Mouse (Mus musculus) lung, embryonic 16.5 days (tissue): ENCODE results near the gene Tnnc2. TPM values are rescaled to one million over a fixed set of nuclear protein-coding genes. Genes with fewer than 3 reads are reported as not detected.
A peak's percentile ranks its signal among the peaks of the same experiment; 100 is the strongest.

Experiments used
- ATAC-seq: fragments of 200-750 bp; cut with Nextera tagmentation; 2 replicates; pipeline ENCODE4 v1.8.0; 2017; ENCODE audit warnings: low read depth, mild to moderate bottlenecking, moderate library complexity
- H3K27ac ChIP-seq: fragments of 300-500 bp; sonication (generic); 2 replicates; pipeline ENCODE4 v1.5.1; 2014; ENCODE audit warnings: mild to moderate bottlenecking, control low read depth, low read length
- H3K27me3 ChIP-seq: fragments of 300-500 bp; sonication (generic); 2 replicates; pipeline ENCODE4 v1.6.1; 2014; ENCODE audit warnings: low read depth, low read length, mixed read lengths; ENCODE audit not compliant: control insufficient read depth, insufficient read depth
- H3K36me3 ChIP-seq: fragments of 300-500 bp; sonication (generic); 2 replicates; pipeline ENCODE4 v1.6.1; 2014; ENCODE audit warnings: low read length; ENCODE audit not compliant: control insufficient read depth, insufficient read depth
- H3K4me1 ChIP-seq: fragments of 300-500 bp; sonication (generic); replicated peaks from 2 replicates; pipeline ENCODE4 v1.6.1; 2014; ENCODE audit warnings: low read length, mixed read lengths; ENCODE audit not compliant: control insufficient read depth, insufficient read depth
- H3K4me2 ChIP-seq: fragments of 300-500 bp; sonication (generic); 2 replicates; pipeline ENCODE4 v1.6.1; 2014; ENCODE audit warnings: low read depth, low read length, control low read depth
- H3K4me3 ChIP-seq: fragments of 300-500 bp; sonication (generic); 2 replicates; pipeline ENCODE4 v1.5.1; 2014; ENCODE audit warnings: mild to moderate bottlenecking, low read length, control low read depth
- H3K9ac ChIP-seq: fragments of 300-500 bp; sonication (generic); 2 replicates; pipeline ENCODE4 v1.6.1; 2014; ENCODE audit warnings: low read length, control low read depth
- H3K9me3 ChIP-seq: fragments of 300-500 bp; sonication (generic); 2 replicates; pipeline ENCODE4 v1.6.1; 2016; ENCODE audit warnings: low read length; ENCODE audit not compliant: control insufficient read depth
- WGBS: fragments of 180-500 bp; shearing (Covaris S2); extraction: QIAGEN DNeasy Blood & Tissue Kit; methylation state at CpG from one replicate; pipeline ENCODE4 v1.1.7; 2014; 5-methylcytosine and 5-hydroxymethylcytosine counted together
- polyA plus RNA-seq: library from polyadenylated mRNA; unstranded; fragments of >200 nt; fragmentation: Nextera tagmentation; extraction: Ambion mirVana; gene quantifications from 2 replicates; pipeline ENCODE4 v1.2.1, GENCODE M21; 2015

Tnnc2 gene
- 27.9 and 94.5 TPM in 2 replicates for polyA plus RNA-seq

DNA sequence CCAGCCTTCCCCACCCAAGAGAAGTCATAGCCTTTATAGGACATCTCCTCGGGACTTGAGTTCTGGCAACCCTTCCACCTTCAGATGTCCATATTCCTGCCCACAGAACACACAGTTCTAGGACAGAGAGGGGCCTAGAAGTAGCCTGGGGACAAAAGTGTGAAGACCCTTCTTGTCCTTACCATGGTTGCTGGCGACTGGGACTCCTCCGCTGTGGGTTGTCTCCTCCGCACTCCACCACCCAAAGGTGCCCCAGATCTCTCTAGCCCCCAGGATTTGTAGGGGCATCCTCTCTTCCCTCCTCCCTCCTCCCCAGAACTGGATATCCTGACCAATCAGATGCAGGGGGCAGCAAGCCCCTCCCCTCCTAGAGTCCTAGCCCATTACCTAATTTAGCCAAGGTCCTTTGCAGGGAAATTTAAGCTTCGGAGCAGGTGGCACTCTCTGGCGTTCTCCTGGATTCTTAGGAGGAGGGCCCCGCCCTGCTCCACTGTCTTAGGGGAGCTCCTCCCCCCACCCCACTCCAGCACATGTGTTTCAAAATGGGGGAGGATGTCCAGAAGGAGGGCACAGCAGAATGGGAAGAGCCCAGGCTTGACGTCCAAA lies at the start of gene Tnnc2:
Tnnc2 (minus strand) TSS at position 487 of the 606 bp plus-strand sequence.
- Histone ChIP-seq H3K36me3 (no peaks in the 10 kb centered on the region), H3K4me3 (no peak within 1 kb of the TSS), H3K27ac (no peak within 1 kb of the TSS), H3K9ac (no peak within 1 kb of the TSS), H3K4me1 (peaks cover 2% of the 10 kb centered on the region; the same call in 1 of the 2 replicates), H3K9me3 (no peaks in the 10 kb centered on the region), H3K27me3 (no peaks in the 10 kb centered on the region), H3K4me2 (no peak within 1 kb of the TSS)
- no peak for ATAC-seq
- WGBS, result 69% methylated on average over 8 of the region's 8 CpGs

DNA sequence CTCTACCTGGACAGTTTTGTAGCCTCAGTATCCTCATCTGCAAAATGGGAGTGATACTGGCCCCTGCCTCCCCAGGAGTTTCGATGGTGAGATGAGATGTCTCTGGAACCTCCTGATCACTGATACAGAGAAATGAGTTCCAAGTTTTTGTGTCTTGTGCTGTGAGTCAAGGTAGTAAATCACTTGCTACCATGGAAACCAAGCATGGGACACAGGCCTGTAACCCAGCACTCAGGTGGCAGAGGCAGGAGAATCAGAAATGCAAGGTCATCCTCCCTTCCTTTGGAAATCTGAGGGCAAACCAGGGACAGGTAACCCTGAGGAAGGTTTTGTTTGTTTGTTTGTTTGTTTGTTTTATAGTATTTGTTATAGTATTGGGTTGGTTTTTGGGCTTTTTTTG lies 49.3 kb upstream of the Tnnc2 start:
- 94% methylated on average over 1 of the region's 1 CpGs for WGBS
- H3K4me1 ChIP-seq, result peaks cover 6% of the 10 kb centered on the region
- no peak for ATAC-seq
- H3K27me3 ChIP-seq, result no peaks in the 10 kb centered on the region
- H3K4me2 ChIP-seq, result no peak overlapping the region
- no peak overlapping the region for H3K4me3 ChIP-seq
- H3K9ac ChIP-seq, result no peak overlapping the region
- H3K9me3 ChIP-seq, result no peaks in the 10 kb centered on the region
- H3K27ac ChIP-seq, result no peak overlapping the region
- peaks cover 16% of the 10 kb centered on the region for H3K36me3 ChIP-seq

DNA sequence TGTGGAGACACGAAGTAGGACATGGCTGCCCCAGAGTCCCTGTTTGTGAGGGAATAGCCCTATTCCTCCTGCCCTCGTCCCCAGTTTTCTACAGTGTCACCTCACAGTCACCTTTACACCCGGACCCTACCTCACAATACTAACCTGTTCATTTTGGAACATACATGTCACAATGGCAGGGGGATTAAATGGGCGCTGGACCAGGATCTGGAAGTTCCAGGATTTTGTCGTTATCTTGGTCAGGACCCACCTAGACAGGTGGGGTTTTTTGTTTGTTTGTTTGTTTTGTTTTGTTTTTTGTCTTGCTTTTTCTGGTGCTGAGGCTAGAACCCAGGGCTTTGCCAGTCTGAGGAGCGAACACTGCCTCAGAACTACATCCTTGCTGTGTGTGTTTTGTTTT lies 48.7 kb upstream of the Tnnc2 start, which contains the start of gene Spata25:
Spata25 (minus strand) TSS at position 101 of the 400 bp plus-strand sequence.
- no peaks in the 10 kb centered on the region for H3K27me3 ChIP-seq
- H3K4me2 ChIP-seq, result no peak within 1 kb of the TSS
- H3K9me3 ChIP-seq, result no peaks in the 10 kb centered on the region
- no peak within 1 kb of the TSS for H3K27ac ChIP-seq
- H3K36me3 ChIP-seq, result peaks cover 16% of the 10 kb centered on the region
- no peak within 1 kb of the TSS for H3K4me3 ChIP-seq
- no peak for ATAC-seq
- no peak within 1 kb of the TSS for H3K9ac ChIP-seq
- 82% methylated on average over 6 of the region's 6 CpGs for WGBS
- H3K4me1 ChIP-seq, result peaks cover 11% of the 10 kb centered on the region

DNA sequence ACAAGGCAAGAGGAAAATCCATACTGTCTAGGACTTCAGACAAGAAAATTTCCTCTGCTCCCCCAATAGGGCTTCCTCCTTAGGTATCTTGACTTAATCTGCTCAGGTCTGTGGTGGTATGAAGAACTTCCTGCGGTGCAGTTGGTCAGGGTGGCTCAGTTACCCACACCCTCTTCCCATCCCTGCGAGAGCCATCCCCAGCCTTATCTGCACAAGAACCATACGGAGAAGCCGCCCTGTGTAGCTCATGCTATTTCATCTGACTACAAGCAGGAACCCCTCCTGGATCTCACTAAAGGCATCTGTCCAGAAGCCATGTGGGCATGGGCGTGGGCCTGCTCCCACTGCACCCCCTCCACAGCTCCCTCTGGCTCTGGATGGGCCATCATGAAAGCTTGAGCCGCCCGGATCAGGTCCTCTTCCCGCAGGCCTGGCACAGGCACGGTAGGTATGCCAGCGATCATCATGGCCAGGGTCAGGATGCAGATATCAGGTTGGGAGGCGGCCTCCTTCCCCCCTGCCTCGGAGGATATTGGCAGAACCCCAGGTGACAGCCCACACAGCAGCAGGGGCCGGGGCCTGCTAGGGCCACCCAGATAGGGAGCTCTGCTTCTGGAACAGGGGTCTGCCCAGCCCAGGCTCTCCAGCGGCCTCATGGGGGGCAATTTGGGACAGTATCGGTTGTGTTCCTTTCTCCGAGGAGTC lies 47.5 kb upstream of the Tnnc2 start:
- ATAC-seq, result no peak

DNA sequence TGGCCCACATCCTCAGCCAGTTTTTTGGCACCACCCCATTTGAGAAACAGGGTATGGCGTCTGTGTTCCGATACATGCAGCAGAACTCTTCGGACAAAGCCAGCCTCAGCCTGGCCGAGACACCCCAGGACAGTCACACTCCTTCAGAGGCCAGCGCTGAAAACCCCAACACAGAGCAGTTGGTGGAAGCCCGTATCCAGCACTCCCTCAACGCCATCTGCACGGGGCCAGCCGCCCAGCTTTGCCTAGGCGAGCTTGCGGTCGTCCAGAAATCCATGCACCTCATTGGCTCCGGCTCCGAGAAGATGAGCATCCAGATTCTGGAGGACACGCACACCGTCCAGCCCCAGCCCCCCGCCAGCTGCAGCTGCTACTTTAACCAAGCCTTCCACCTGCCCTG lies 45.8 kb upstream of the Tnnc2 start:
- Histone ChIP-seq H3K4me2 (no peak overlapping the region), H3K4me1 (peaks cover 5% of the 10 kb centered on the region), H3K36me3 (peaks cover 22% of the 10 kb centered on the region), H3K27ac (no peak overlapping the region), H3K9ac (no peak overlapping the region), H3K27me3 (no peaks in the 10 kb centered on the region), H3K9me3 (no peaks in the 10 kb centered on the region), H3K4me3 (no peak overlapping the region)
- 97% methylated on average over 17 of the region's 17 CpGs for WGBS
- ATAC-seq, result no peak

More for the DNA sequence above, 47.5 kb upstream of the Tnnc2 start:
- Histone ChIP-seq H3K4me1 (peaks cover 5% of the 10 kb centered on the region), H3K4me3 (no peak overlapping the region), H3K27ac (no peak overlapping the region), H3K36me3 (peaks cover 16% of the 10 kb centered on the region), H3K4me2 (no peak overlapping the region), H3K9me3 (no peaks in the 10 kb centered on the region), H3K27me3 (no peaks in the 10 kb centered on the region), H3K9ac (no peak overlapping the region)
- 84% methylated on average over 16 of the region's 16 CpGs for WGBS

DNA sequence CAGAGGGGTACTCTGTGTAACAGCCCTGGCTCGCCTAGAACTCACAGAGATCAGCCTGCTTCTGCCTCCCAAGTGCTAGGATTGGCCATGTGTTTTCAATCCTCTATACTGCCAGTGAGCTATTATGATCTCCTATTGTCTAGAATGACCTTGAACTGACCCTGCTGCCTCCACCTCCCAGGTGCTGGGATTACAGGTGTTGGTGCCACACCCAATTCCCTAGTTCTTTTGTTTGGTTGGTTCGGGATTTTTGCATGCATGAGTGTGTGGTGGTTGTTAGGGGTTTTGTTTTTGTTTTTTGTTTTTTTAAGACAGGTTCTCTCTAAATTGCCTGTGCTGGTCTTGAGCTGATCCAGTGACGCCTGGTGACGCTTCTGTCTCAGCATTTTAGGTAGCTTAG lies 44.2 kb upstream of the Tnnc2 start:
- Histone ChIP-seq H3K9me3 (no peaks in the 10 kb centered on the region), H3K9ac (no peak overlapping the region), H3K27me3 (no peaks in the 10 kb centered on the region), H3K4me1 (peaks cover 5% of the 10 kb centered on the region), H3K36me3 (peaks cover 26% of the 10 kb centered on the region), H3K27ac (no peak overlapping the region), H3K4me2 (no peak overlapping the region), H3K4me3 (no peak overlapping the region)
- no peak for ATAC-seq
- 91% methylated on average over 4 of the region's 4 CpGs for WGBS

DNA sequence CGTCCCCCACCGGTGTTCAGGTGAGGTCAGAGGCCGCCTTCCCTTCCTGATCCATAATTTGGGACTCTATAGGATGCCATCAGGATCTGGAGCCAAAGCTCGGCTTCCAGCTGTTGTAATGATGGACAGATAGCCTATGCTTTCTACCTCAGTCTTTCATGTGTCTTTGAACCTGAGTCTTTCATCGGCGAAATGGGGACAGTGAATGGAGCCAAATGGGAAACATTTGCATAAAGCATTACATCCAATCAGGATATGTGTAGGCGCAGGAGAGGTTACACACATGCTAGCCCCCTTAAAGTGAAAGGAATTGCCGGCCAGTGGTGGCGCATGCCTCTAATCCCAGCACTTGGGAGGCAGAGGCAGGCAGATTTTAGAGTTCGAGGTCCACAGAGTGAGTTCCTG lies 43.4 kb upstream of the Tnnc2 start:
- 2% methylated on average over 10 of the region's 10 CpGs for WGBS
- Histone ChIP-seq H3K27me3 (no peaks in the 10 kb centered on the region), H3K9ac (peak overlapping the region; percentile 72), H3K36me3 (peaks cover 26% of the 10 kb centered on the region), H3K4me2 (peak overlapping the region; percentile 60), H3K4me3 (peak overlapping the region; percentile 70), H3K4me1 (peaks cover 5% of the 10 kb centered on the region), H3K9me3 (no peaks in the 10 kb centered on the region), H3K27ac (peak overlapping the region; percentile 56)
- ATAC-seq, result peak; percentile 74

DNA sequence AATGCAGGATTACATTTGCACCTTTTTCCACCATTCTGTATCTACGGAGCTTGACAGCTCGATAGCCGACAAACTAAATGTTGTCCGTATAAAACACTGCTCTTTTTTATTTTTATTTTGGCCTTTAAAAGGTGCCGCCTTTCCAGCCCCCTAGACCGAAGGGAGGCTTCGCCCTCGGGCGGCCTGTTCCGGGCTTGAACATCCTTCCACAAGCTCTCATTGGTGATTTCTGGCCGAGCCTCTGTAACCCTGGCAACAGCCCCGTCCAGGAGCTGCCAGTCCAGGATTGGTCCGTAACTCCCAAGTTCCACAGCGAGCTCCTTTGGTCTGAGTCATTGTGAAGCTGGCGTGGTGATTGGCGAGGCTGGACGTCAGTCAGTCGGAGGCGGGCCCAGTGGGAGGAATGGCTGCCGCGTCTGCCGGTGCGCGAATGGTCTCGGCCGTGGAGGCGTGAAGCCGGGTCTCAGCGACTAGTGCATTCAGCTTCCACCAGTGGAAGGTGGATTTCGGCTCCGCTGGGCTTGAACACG lies 42.9 kb upstream of the Tnnc2 start, which contains the start of gene Zswim1:
Zswim1 (plus strand) TSS at position 51 of the 530 bp plus-strand sequence.
- Histone ChIP-seq H3K4me2 (peak within 1 kb of the TSS; percentile 60), H3K9ac (peak within 1 kb of the TSS; percentile 72), H3K4me3 (peak within 1 kb of the TSS; percentile 70), H3K27ac (peak within 1 kb of the TSS; percentile 56), H3K4me1 (peaks cover 8% of the 10 kb centered on the region), H3K36me3 (peaks cover 26% of the 10 kb centered on the region), H3K27me3 (no peaks in the 10 kb centered on the region), H3K9me3 (no peaks in the 10 kb centered on the region)
- under 1% methylated on average over 32 of the region's 32 CpGs for WGBS
- ATAC-seq, result peak; percentile 100

DNA sequence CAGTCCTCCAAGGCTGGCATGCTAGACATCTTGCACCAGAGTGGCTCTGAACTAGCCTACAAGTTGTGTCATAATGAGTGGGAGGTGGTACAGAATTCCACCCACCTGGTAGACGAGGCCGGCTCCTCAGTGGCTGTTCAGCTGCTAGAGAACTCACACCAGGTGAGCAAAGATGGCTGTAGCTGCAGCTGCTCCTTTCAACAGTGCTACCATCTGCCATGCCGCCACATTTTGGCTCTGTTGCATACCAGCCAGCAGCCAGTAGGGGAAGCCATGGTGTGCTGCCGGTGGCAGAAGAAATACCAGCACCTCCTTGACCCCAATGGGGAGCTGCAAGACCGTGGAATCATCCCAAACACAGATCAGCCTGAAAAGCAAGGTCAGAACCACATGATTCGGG lies 41.3 kb upstream of the Tnnc2 start:
- Histone ChIP-seq H3K9ac (no peak overlapping the region), H3K27me3 (no peaks in the 10 kb centered on the region), H3K4me2 (no peak overlapping the region), H3K36me3 (peaks cover 23% of the 10 kb centered on the region), H3K4me3 (no peak overlapping the region), H3K9me3 (no peaks in the 10 kb centered on the region), H3K27ac (no peak overlapping the region), H3K4me1 (peaks cover 12% of the 10 kb centered on the region)
- WGBS, result 88% methylated on average over 6 of the region's 6 CpGs
- no peak for ATAC-seq
